Mouse (Mus musculus) liver, embryonic 14.5 days (tissue): ENCODE measurements at regions not wholly inside any gene's neighbourhood (a gene's known extent, or its start where the extent isn't known, plus 50 kb on each side); places are given as distances from the start of the nearest gene placed in this dataset.

ENCODE experiments used
- ATAC-seq: fragments of 200-750 bp; cut with Nextera tagmentation; 2 replicates; pipeline ENCODE4 v1.8.0; 2017; ENCODE audit warnings: moderate number of reproducible peaks, mild to moderate bottlenecking, moderate library complexity; ENCODE audit not compliant: insufficient read depth
- DNase-seq, 3 experiments: peaks; one replicate each; pipeline ENCODE4 v3.0.0-alpha.2; 2012 to 2013; ENCODE audit warnings: low read depth in 3 of 3, low spot score in 3 of 3
- H3K27ac ChIP-seq: fragments of 300-500 bp; sonication (generic); 2 replicates; pipeline ENCODE4 v1.5.1; 2014; ENCODE audit warnings: moderate library complexity, mild to moderate bottlenecking, control low read depth, inconsistent platforms
- H3K27me3 ChIP-seq: fragments of 300-500 bp; sonication (generic); 2 replicates; pipeline ENCODE4 v1.6.1; 2014; ENCODE audit warnings: mild to moderate bottlenecking, low read length, moderate library complexity; ENCODE audit not compliant: control insufficient read depth, insufficient read depth
- H3K36me3 ChIP-seq: fragments of 300-500 bp; sonication (generic); replicated peaks from 2 replicates; pipeline ENCODE4 v1.6.1; 2014; ENCODE audit warnings: low read depth; ENCODE audit not compliant: control insufficient read depth, insufficient read depth
- H3K4me1 ChIP-seq, 2 experiments: fragments of 200-500 bp in 1 of 2; fragments of 300-500 bp in 1 of 2; sonication (generic) in 1 of 2; replicated peaks; 2 replicates each; pipeline ENCODE4 v1.6.1; 2012 to 2014; ENCODE audit warnings: antibody characterized with exemption in 1 of 2, inconsistent platforms in 1 of 2, low read length in 1 of 2; ENCODE audit not compliant: control insufficient read depth in 2 of 2, insufficient read depth in 2 of 2
- H3K4me2 ChIP-seq: fragments of 300-500 bp; sonication (generic); 2 replicates; pipeline ENCODE4 v1.6.1; 2014; ENCODE audit warnings: low read depth, mild to moderate bottlenecking, control low read depth, moderate library complexity
- H3K4me3 ChIP-seq, 2 experiments: fragments of 200-500 bp in 1 of 2; fragments of 300-500 bp in 1 of 2; sonication (generic) in 1 of 2; 2 replicates each; pipeline ENCODE4 v1.5.1; 2012 to 2014; ENCODE audit warnings: low read depth in 2 of 2, low read length in 2 of 2, mild to moderate bottlenecking in 2 of 2, control low read depth in 1 of 2, inconsistent platforms in 1 of 2, moderate library complexity in 1 of 2; ENCODE audit not compliant: insufficient read depth in 1 of 2
- H3K9ac ChIP-seq: fragments of 300-500 bp; sonication (generic); replicated peaks from 2 replicates; pipeline ENCODE4 v1.6.1; 2014; ENCODE audit warnings: mild to moderate bottlenecking, control low read depth, moderate library complexity
- H3K9me3 ChIP-seq: fragments of 300-500 bp; sonication (generic); 2 replicates; pipeline ENCODE4 v1.6.1; 2016; ENCODE audit warnings: low read length, mixed read lengths; ENCODE audit not compliant: control insufficient read depth
- CTCF ChIP-seq: IDR thresholded peaks from 2 replicates; pipeline ENCODE4 v1.5.1; 2016; ENCODE audit warnings: antibody characterized with exemption, low read depth, control low read depth
- EP300 ChIP-seq: IDR thresholded peaks from 2 replicates; pipeline ENCODE4 v1.6.1; 2016; ENCODE audit warnings: antibody characterized with exemption, low read depth
- WGBS: fragments of 180-500 bp; shearing (Covaris S2); extraction: QIAGEN DNeasy Blood & Tissue Kit; methylation state at CpG from one replicate; pipeline ENCODE4 v1.1.7; 2014; ENCODE audit not compliant: insufficient replicate concordance; 5-methylcytosine and 5-hydroxymethylcytosine counted together

DNA sequence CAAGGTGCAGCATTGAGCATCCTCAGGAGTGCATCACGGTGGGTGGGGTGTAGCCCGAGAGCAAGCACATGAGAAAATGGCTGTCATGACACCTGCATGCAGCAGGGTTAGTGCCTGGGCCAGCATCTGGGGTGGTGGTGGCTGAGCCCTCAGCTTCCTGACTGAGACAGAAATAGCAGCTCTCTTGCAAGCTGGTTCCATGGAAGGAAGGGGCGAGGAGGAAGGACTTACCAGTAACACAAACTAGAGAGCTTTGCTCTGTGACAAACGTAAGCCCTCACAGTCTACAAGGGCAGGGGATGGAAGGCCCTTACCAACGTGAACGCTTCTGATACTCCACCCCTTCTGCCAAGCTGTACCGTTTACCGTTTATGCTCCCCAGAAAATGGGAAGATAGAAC lies 127.0 kb upstream of the Slc22a12 start:
- peaks cover 0 to 2% of the 10 kb centered on the region in 2 experiments; a peak in 1 of 4 replicates for H3K4me1 ChIP-seq
- TF ChIP-seq CTCF (no peak), EP300 (no peak)
- no peaks in the 10 kb centered on the region for H3K27me3 ChIP-seq
- no peak overlapping the region for H3K4me3 ChIP-seq
- no peaks in the 10 kb centered on the region for H3K9me3 ChIP-seq
- H3K27ac ChIP-seq: no peak overlapping the region
- ATAC-seq (no peak), DNase-seq (no peak)
- WGBS: 30% methylated on average over 8 of the region's 8 CpGs
- H3K9ac ChIP-seq: no peak overlapping the region
- H3K4me2 ChIP-seq: no peak overlapping the region
- H3K36me3 ChIP-seq: no peaks in the 10 kb centered on the region

DNA sequence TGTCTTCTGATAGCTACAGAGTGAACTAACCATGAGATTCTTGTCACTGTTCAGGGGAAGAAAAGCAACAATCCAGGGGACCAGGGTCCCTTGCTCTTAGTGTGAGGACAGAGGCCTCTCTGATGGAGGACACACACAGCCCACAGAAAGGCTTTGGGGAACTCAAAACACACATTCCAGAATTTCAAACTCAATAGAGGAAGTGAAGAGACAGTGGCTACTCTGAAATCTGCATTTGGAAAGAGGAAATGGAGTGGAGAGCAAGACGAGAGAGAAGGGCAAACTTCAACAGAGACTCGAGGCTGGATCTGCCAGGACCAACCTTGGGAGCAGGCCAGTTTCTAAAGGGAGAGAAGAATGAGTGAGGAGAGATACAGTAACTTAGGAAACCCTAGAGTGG lies 125.7 kb upstream of the Slc22a12 start:
- H3K4me3 ChIP-seq: no peak overlapping the region
- WGBS: 21% methylated on average over 2 of the region's 2 CpGs
- DNase-seq (no peak), ATAC-seq (no peak)
- H3K27me3 ChIP-seq: no peaks in the 10 kb centered on the region
- no peak overlapping the region for H3K27ac ChIP-seq
- no peaks in the 10 kb centered on the region for H3K9me3 ChIP-seq
- H3K4me1 ChIP-seq: peaks cover 0 to 2% of the 10 kb centered on the region in 2 experiments; a peak in 1 of 4 replicates
- no peak overlapping the region for H3K4me2 ChIP-seq
- no peaks in the 10 kb centered on the region for H3K36me3 ChIP-seq
- no peak overlapping the region for H3K9ac ChIP-seq
- TF ChIP-seq CTCF (no peak), EP300 (no peak)

DNA sequence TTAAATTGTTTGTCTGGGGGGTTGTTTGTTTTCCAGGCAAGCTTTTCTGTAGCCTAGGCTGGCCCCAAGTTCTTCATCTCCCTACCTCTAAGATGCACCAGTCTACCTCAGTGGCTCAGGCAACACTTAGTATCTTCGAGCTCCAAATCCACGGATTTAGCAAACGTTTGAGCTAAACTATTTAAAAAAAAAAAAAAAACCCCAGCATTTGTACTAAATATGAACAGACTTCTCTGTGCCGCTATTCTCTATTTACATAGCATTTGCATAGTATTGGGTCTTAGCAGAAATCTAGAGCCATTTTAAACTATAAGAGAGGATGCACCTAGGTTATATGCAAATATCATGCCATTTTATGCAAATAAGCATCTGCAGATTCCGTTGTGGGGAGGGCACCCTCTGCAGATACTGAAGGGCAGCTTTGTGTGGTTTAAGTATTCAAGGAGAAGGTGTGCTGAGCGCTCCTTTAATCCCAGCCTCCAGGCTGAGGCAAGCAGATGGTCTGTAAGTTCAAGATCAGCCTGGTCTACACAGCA lies 123.4 kb upstream of the Slc22a12 start:
- ATAC-seq (no peak), DNase-seq (no peak)
- Histone ChIP-seq H3K27ac (no peak overlapping the region), H3K4me3 (no peak overlapping the region), H3K9ac (no peak overlapping the region), H3K4me2 (no peak overlapping the region), H3K4me1 (peaks cover 0 to 12% of the 10 kb centered on the region in 2 experiments; a peak in 3 of 4 replicates), H3K9me3 (no peaks in the 10 kb centered on the region), H3K36me3 (no peaks in the 10 kb centered on the region), H3K27me3 (no peaks in the 10 kb centered on the region)
- 58% methylated on average over 6 of the region's 6 CpGs for WGBS
- TF ChIP-seq EP300: no peak
- TF ChIP-seq CTCF: no peak

DNA sequence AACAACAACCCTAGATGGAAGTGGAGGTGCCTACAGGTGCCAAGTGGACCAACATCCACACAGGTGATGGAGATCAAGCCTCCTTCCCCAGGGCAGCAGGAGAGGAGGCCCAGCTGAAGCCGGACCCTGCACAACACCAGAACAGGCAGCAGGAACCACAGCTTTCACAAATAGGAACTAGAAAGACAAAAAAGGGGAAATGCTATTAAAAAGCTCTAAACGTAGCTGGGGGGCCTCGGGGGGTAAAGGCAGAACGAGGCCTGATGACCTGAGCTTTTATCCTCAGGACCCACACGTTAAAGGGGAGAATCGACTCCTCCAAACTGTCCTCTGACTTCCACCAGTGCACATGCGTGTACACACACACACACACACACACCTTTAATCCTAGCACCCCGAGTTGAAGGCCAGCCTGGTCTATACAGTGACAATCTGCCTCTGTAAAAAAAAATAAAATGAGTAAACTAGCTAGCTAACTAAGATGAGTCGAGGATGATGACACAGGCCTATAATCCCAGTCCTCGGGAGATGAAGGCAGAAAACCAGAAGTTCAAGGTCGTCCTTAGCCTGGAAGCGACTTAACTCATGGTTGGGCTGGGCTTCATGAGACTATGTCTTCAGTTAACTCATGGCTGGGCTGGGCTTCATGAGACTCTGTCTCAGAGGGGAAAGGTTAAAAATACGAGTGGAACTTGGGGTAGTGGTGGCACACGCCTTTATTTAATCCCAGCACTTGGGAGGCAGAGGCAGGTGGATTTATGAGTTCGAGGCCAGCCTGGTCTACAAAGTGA lies 122.6 kb upstream of the Slc22a12 start:
- H3K4me1 ChIP-seq: peaks cover 3 to 20% of the 10 kb centered on the region in 2 experiments
- no peaks in the 10 kb centered on the region for H3K27me3 ChIP-seq
- no peak for DNase-seq
- H3K27ac ChIP-seq: no peak overlapping the region
- no peaks in the 10 kb centered on the region for H3K36me3 ChIP-seq
- H3K9ac ChIP-seq: no peak overlapping the region
- ATAC-seq: no peak
- no peaks in the 10 kb centered on the region for H3K9me3 ChIP-seq
- H3K4me3 ChIP-seq: no peak overlapping the region
- no peak for TF ChIP-seq EP300
- TF ChIP-seq CTCF: no peak
- 36% methylated on average over 15 of the region's 15 CpGs for WGBS
- no peak overlapping the region for H3K4me2 ChIP-seq

DNA sequence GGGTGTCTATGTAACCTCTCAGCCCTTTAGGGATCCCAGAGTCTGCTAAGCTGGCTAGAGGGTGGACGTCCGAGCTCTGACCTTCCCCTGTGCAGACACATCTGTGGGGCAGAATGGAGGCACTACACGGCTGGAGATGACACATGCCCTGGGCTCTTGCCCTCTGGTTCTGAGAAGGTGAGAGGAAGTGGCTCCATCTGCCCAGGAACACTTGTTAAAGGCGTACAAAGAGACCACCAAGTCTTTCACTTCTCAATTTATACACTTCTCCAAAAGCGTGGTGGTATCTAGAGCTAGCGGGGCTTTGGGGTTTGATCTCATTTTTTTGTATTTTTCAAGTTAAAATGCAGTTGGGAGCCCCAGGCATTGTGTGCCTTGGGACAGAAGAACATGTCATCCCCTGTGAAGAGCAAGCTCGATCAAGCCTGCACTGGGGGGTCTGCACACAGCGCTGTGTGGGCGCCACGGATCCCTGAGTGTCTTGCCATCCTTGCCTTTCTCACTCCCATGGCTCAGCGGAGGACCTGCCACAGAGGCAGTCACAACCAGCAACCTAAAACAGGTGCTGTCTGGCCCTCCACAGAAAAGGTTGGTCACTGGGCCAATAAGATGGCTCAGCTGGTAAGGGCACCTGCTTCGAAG lies 121.6 kb upstream of the Slc22a12 start:
- WGBS: 52% methylated on average over 12 of the region's 12 CpGs
- no peak for TF ChIP-seq EP300
- no peak for TF ChIP-seq CTCF

More for the DNA sequence above, 121.6 kb upstream of the Slc22a12 start:
- Histone ChIP-seq H3K27me3 (no peaks in the 10 kb centered on the region), H3K4me2 (no peak overlapping the region), H3K36me3 (no peaks in the 10 kb centered on the region), H3K27ac (no peak overlapping the region), H3K9me3 (no peaks in the 10 kb centered on the region), H3K4me3 (no peak overlapping the region), H3K4me1 (peaks cover 11 to 30% of the 10 kb centered on the region in 2 experiments), H3K9ac (no peak overlapping the region)
- DNase-seq (no peak), ATAC-seq (no peak)
